Mouse (Mus musculus) testis, adult 2 months (tissue): ENCODE measurements around the gene Wdr70.

Experiments used
- CTCF ChIP-seq: fragments of 200-500 bp; IDR thresholded peaks from 2 replicates; pipeline ENCODE4 v1.5.1; 2012; ENCODE audit warnings: low read depth, mild to moderate bottlenecking, inconsistent platforms, low read length, moderate library complexity; ENCODE audit not compliant: control insufficient read depth, insufficient read depth, insufficient replicate concordance
- POLR2A ChIP-seq: fragments of 200-500 bp; IDR thresholded peaks from 2 replicates; pipeline ENCODE4 v1.6.1; 2012; ENCODE audit warnings: low read depth, mild to moderate bottlenecking, inconsistent platforms, low read length, moderate library complexity; ENCODE audit not compliant: control insufficient read depth

- TF ChIP-seq POLR2A (no peak), CTCF (no peak)
Observed at GRCm38 (mm10) chr15:7872473-7872872, 226.5 kb downstream of the Wdr70 start.
